Mouse (Mus musculus) megakaryocyte, embryonic 14.5 days (primary cell): Measurements from ENCODE around the gene Rbm39.

Source experiments
- FLI1 ChIP-seq: IDR thresholded peaks from 2 replicates; pipeline ENCODE4 v1.6.1; 2012; ENCODE audit warnings: low read length, inconsistent platforms, mixed read lengths
- GATA1 ChIP-seq: IDR thresholded peaks from 3 replicates; pipeline ENCODE4 v1.6.1; 2012; ENCODE audit warnings: mixed read lengths, low read length, inconsistent platforms, borderline replicate concordance

- no peak for TF ChIP-seq GATA1
- no peak for TF ChIP-seq FLI1
These were observed 2.4 kb downstream of the Rbm39 start for GRCm38 (mm10) chr2:156177651-156178050.
